Mouse (Mus musculus) heart, adult 2 months (tissue): Measurements from ENCODE around the gene Atp10a.

Experiments
- CTCF ChIP-seq: fragments of 200-600 bp; IDR thresholded peaks from 2 replicates; pipeline ENCODE4 v1.8.1; 2022; ENCODE audit warnings: antibody characterized with exemption, mild to moderate bottlenecking, moderate library complexity
- POLR2A ChIP-seq: fragments of 200-500 bp; IDR thresholded peaks from 2 replicates; pipeline ENCODE4 v1.6.1; 2011; ENCODE audit warnings: mild to moderate bottlenecking, low read depth, low read length, control low read depth; ENCODE audit not compliant: insufficient read depth

GRCm38 (mm10) chr7:58754536-58754935 is 98.6 kb downstream of the Atp10a start:
- TF ChIP-seq POLR2A, result no peak
- TF ChIP-seq CTCF, result no peak
